In the genomic region with DNA sequence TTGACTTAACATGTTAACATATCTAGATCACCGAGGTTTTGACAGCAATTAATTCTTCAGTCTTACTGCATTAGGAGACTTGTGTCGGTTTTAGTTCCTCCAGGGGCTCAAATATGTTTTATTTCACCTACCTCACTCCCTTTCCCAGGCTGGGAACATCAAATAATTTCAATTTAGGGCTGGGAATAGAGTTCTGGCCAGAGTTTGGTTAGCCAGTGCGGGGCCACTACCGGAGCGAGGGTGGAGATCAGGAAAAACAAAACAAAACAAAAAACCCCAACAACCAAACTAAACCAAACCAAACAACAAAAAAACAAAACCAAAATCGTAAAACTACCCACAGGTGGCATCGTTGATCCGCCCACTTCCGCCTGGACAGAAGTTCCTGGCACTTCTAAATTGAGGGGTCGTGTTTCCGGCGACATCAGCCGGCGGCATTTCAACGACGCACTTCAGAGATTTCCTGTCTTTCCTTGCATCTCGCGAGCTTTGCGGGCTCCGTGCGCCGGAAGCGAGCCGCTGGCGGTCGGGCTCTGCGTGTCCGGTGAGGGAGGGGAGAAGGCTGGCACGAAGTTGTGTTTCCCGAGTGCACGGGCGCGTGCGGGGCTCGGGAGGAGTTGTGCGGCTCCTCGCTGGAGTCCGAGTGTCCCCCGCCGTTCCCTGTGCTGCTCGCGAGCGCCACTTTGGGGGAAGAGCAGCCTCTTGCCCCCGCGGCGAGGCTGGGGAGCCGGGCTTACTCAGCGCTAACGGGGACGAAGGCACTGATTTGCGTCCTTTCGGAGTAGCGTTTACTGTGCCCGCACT, we compare ENCODE assay signal across 8 mouse cellular contexts. TPM values are rescaled to one million over a fixed set of nuclear protein-coding genes. Genes with fewer than 3 reads are reported as not detected.
A peak's percentile ranks its signal among the peaks of the same experiment; 100 is the strongest.
DNase-seq lines count a peak whose midpoint lies in the region; ATAC-seq lines count a peak whose summit lies in the region.

A gene (plus strand): TSS at position 437 of the 804 bp plus-strand sequence.

- intact Hi-C loops in left cerebral cortex, postnatal 14 days (cut with DNase I), result loop anchor here (5.0 to 10.0 kb wide), 2 partner anchors 34 to 374 kb away; a partner anchor contains a TSS

- H3K36me3 ChIP-seq in intestine, embryonic 14.5 days (ENCODE audit: control insufficient read depth, insufficient read depth, low read length), result peaks cover 29% of the 10 kb centered on the region

- H3K27ac ChIP-seq in intestine, embryonic 14.5 days (ENCODE audit: low read depth), result peak within 1 kb of the TSS; percentile 92

- no peaks in the 10 kb centered on the region for H3K27me3 ChIP-seq in intestine, embryonic 14.5 days (replicated peaks; ENCODE audit: control insufficient read depth, insufficient read depth, low read length)

- under 1% methylated on average over 54 of the region's 54 CpGs for WGBS in intestine, embryonic 14.5 days

- peak within 1 kb of the TSS; percentile 66 for H3K4me3 ChIP-seq in intestine, embryonic 14.5 days (ENCODE audit: low read depth, low read length)

- ATAC-seq in intestine, embryonic 14.5 days (replicated peaks; ENCODE audit: low FRiP score, low TSS enrichment, low read depth), result peak; percentile 96

- peak within 1 kb of the TSS; percentile 84 for H3K4me2 ChIP-seq in intestine, embryonic 14.5 days (ENCODE audit: low read length)

- peak; percentile 84 to 89 for DNase-seq in adrenal gland, adult 18-20 months (ENCODE audit: low spot score in 2 of 2)
- DNase-seq in embryo, embryonic 11 days, result peak; percentile 96
- DNase-seq in gastrocnemius, postnatal 25 days, result peak; percentile 89
- peak; percentile 95 for DNase-seq in intestine, embryonic 14.5 days (ENCODE audit: low spot score)
- DNase-seq in left cerebral cortex, postnatal 14 days (ENCODE audit: low spot score in 2 of 2), result peak; percentile 93 to 95
- peak; percentile 97 for DNase-seq in mesoderm, embryonic 11.5 days (ENCODE audit: low read depth, low spot score)
- peak; percentile 88 to 89 for DNase-seq in right cerebral cortex, postnatal 36 days (ENCODE audit: low spot score in 2 of 2)
- DNase-seq in yolk sac, embryonic 10.5 days (ENCODE audit: low spot score), result peak; percentile 93

- peaks cover 5% of the 10 kb centered on the region for H3K4me1 ChIP-seq in intestine, embryonic 14.5 days (replicated peaks; ENCODE audit: control insufficient read depth, insufficient read depth, low read length)

- H3K9ac ChIP-seq in intestine, embryonic 14.5 days (ENCODE audit: low read length), result peak within 1 kb of the TSS; percentile 95

- 0 out of 2 replicates have a peak, but pooled peaks cover 2% of the 10 kb centered on the region for H3K9me3 ChIP-seq in intestine, embryonic 14.5 days (ENCODE audit: control insufficient read depth, low read length)

RNA-seq across cellular contexts. Expression of the gene that starts here (rescaled TPM):
- 10 to 100 TPM; 37.7 to 42.4 TPM for total RNA-seq in adrenal gland, adult 18-20 months (2021)
- total RNA-seq in gastrocnemius, postnatal 25 days (2021), result 10 to 100 TPM; 25.1 to 25.2 TPM
- 152 and 163 TPM in 2 replicates for polyA plus RNA-seq in intestine, embryonic 14.5 days (2014; fragmentation: Nextera tagmentation; extraction: Ambion mirVana)
- total RNA-seq in left cerebral cortex, postnatal 14 days (2021), result 10 to 100 TPM; 31.8 to 37.1 TPM

Comparison
In these comparisons a context has a peak if more than half of its experiments do, and no peak if none do; other contexts are left out.
1. Peak in every context shown above with its lines: DNase-seq, ATAC-seq, H3K4me3 ChIP-seq and H3K27ac ChIP-seq.